8 mouse cellular contexts compared by ENCODE assay signal in genomic region chr6:144711841-144712240, GRCm38 (mm10).
DNase-seq lines count a peak whose midpoint lies in the region; ATAC-seq and TF ChIP-seq lines count a peak whose summit lies in the region.

No protein-coding gene starts in this region.

- no peak overlapping the region for H3K27ac ChIP-seq in forebrain, embryonic 14.5 days (ENCODE audit: low read depth, low read length)
- peak overlapping the region; percentile 67 for H3K27ac ChIP-seq in intestine, embryonic 14.5 days (ENCODE audit: low read depth)
- H3K27ac ChIP-seq in lung, embryonic 14.5 days (ENCODE audit: low read depth), result peak overlapping the region; percentile 83

- DNase-seq in kidney, adult 18-20 months, result peak; percentile 7
- DNase-seq in kidney, adult 11 months, result no peak
- peak; percentile 33 for DNase-seq in forebrain, embryonic 14.5 days (ENCODE audit: low spot score)
- DNase-seq in intestine, embryonic 14.5 days (ENCODE audit: low spot score), result no peak
- DNase-seq in lung, embryonic 14.5 days, result peak; percentile 85
- DNase-seq in urinary bladder, postnatal 4 days (ENCODE audit: low spot score in 2 of 2), result peak; percentile 62 to 64
- no peak for DNase-seq in cerebellum, postnatal 4 days (ENCODE audit: low spot score in 2 of 2)
- no peak for DNase-seq in cerebellum, adult 8-10 months

- TF ChIP-seq CTCF in lung, embryonic 14.5 days (IDR thresholded peaks at IDR 0.05; ENCODE audit: low read depth), result no peak

- H3K36me3 ChIP-seq in forebrain, embryonic 14.5 days (ENCODE audit: control insufficient read depth, insufficient read depth, low read length), result no peaks in the 10 kb centered on the region
- no peaks in the 10 kb centered on the region for H3K36me3 ChIP-seq in intestine, embryonic 14.5 days (ENCODE audit: control insufficient read depth, insufficient read depth, low read length)
- no peaks in the 10 kb centered on the region for H3K36me3 ChIP-seq in lung, embryonic 14.5 days (ENCODE audit: insufficient read depth)

- no peak overlapping the region for H3K4me3 ChIP-seq in forebrain, embryonic 14.5 days (ENCODE audit: low read depth, low read length)
- no peak overlapping the region for H3K4me3 ChIP-seq in intestine, embryonic 14.5 days (ENCODE audit: low read depth, low read length)
- H3K4me3 ChIP-seq in lung, embryonic 14.5 days (ENCODE audit: low read depth, low read length), result no peak overlapping the region

- peak; percentile 52; the same call in 1 of the 2 replicates for ATAC-seq in forebrain, embryonic 14.5 days
- no peak for ATAC-seq in intestine, embryonic 14.5 days (replicated peaks; ENCODE audit: low FRiP score, low TSS enrichment, low read depth)
- peak; percentile 92 for ATAC-seq in lung, embryonic 14.5 days (ENCODE audit: insufficient read depth)

- H3K4me2 ChIP-seq in forebrain, embryonic 14.5 days (ENCODE audit: low read length), result peak overlapping the region; percentile 12; the same call in 1 of the 2 replicates
- H3K4me2 ChIP-seq in intestine, embryonic 14.5 days (ENCODE audit: low read length), result peak overlapping the region; percentile 20; the same call in 1 of the 2 replicates
- peak overlapping the region; percentile 48 for H3K4me2 ChIP-seq in lung, embryonic 14.5 days

- H3K4me1 ChIP-seq in forebrain, embryonic 14.5 days (ENCODE audit: control insufficient read depth, insufficient read depth, low read length), result peaks cover 6% of the 10 kb centered on the region
- H3K4me1 ChIP-seq in intestine, embryonic 14.5 days (replicated peaks; ENCODE audit: control insufficient read depth, insufficient read depth, low read length), result peaks cover 30% of the 10 kb centered on the region
- H3K4me1 ChIP-seq in lung, embryonic 14.5 days (ENCODE audit: insufficient read depth), result peaks cover 4% of the 10 kb centered on the region; the same call in 1 of the 2 replicates

- H3K9me3 ChIP-seq in forebrain, embryonic 14.5 days (replicated peaks; ENCODE audit: control insufficient read depth, low read length), result no peaks in the 10 kb centered on the region
- H3K9me3 ChIP-seq in intestine, embryonic 14.5 days (ENCODE audit: control insufficient read depth, low read length), result no peaks in the 10 kb centered on the region
- H3K9me3 ChIP-seq in lung, embryonic 14.5 days (ENCODE audit: low read depth, low read length), result no peaks in the 10 kb centered on the region

- WGBS in forebrain, embryonic 14.5 days, result 30% methylated on average over 9 of the region's 9 CpGs
- 33% methylated on average over 9 of the region's 9 CpGs for WGBS in intestine, embryonic 14.5 days
- WGBS in lung, embryonic 14.5 days, result 25% methylated on average over 9 of the region's 9 CpGs

- no peaks in the 10 kb centered on the region for H3K27me3 ChIP-seq in forebrain, embryonic 14.5 days (replicated peaks; ENCODE audit: control insufficient read depth, insufficient read depth, low read length)
- H3K27me3 ChIP-seq in intestine, embryonic 14.5 days (replicated peaks; ENCODE audit: control insufficient read depth, insufficient read depth, low read length), result no peaks in the 10 kb centered on the region
- no peaks in the 10 kb centered on the region for H3K27me3 ChIP-seq in lung, embryonic 14.5 days (ENCODE audit: insufficient read depth, low read length)

- H3K9ac ChIP-seq in forebrain, embryonic 14.5 days (ENCODE audit: low read length), result no peak overlapping the region
- H3K9ac ChIP-seq in intestine, embryonic 14.5 days (ENCODE audit: low read length), result no peak overlapping the region
- H3K9ac ChIP-seq in lung, embryonic 14.5 days, result no peak overlapping the region

Comparison
In these comparisons a context has a peak if more than half of its experiments do, and no peak if none do; other contexts are left out.
1. DNase-seq: peak in kidney, adult 18-20 months (single experiment), forebrain, embryonic 14.5 days (single experiment), lung, embryonic 14.5 days (single experiment) and urinary bladder, postnatal 4 days (2 of 2); none in kidney, adult 11 months (single experiment), intestine, embryonic 14.5 days (single experiment), cerebellum, postnatal 4 days (0 of 2) and cerebellum, adult 8-10 months (single experiment).
2. Peak in every context shown above with its lines, with median percentiles within 50 percentile points of each other: H3K4me2 ChIP-seq.